Mouse (Mus musculus): ENCODE data around the gene Tnip3. TPM values are rescaled to one million over a fixed set of nuclear protein-coding genes. Genes with fewer than 3 reads are reported as not detected.

The Tnip3 gene
- polyA plus RNA-seq, 1 experiment from 2014 or later: 0.58 TPM

- Histone ChIP-seq H3K9ac (ENCODE audit: low read length) (no peak overlapping the region), H3K9me3 (ENCODE audit: control insufficient read depth, low read length) (no peaks in the 10 kb centered on the region), H3K4me2 (ENCODE audit: low read length) (no peak overlapping the region), H3K4me1 (ENCODE audit: control insufficient read depth in 2 of 2, insufficient read depth in 2 of 2, low read length in 2 of 2) (peaks cover 0 to 7% of the 10 kb centered on the region in 2 experiments; a peak in 1 of 4 replicates), H3K27me3 (ENCODE audit: control insufficient read depth, insufficient read depth, low read length) (no peaks in the 10 kb centered on the region), H3K36me3 (ENCODE audit: control insufficient read depth, insufficient read depth, low read length) (no peaks in the 10 kb centered on the region), H3K4me3 (ENCODE audit: control insufficient read depth in 1 of 2, insufficient read depth in 1 of 2, low read depth in 1 of 2, low read length in 2 of 2) (no peak overlapping the region), H3K27ac (replicated peaks in 1 of 2; ENCODE audit: control insufficient read depth in 1 of 2, insufficient read depth in 1 of 2, low read depth in 2 of 2, low read length in 2 of 2) (no peak overlapping the region)
- ATAC-seq (ENCODE audit: insufficient number of reproducible peaks, insufficient read depth, low FRiP score, low read depth): no peak
These were observed 96.1 kb downstream of the Tnip3 start for GRCm38 (mm10) chr6:65621260-65621659.

GRCm38 (mm10) chr6:65623016-65623715, 98.1 kb downstream of the Tnip3 start:
- Histone ChIP-seq H3K9me3 (ENCODE audit: control insufficient read depth, low read length) (no peaks in the 10 kb centered on the region), H3K27me3 (ENCODE audit: control insufficient read depth, insufficient read depth, low read length) (no peaks in the 10 kb centered on the region)
- ATAC-seq (ENCODE audit: insufficient number of reproducible peaks, insufficient read depth, low FRiP score, low read depth): no peak

GRCm38 (mm10) chr6:65630578-65630977, 105.5 kb downstream of the Tnip3 start:
- WGBS: 65% methylated on average over 2 of the region's 2 CpGs
- Histone ChIP-seq H3K36me3 (ENCODE audit: control insufficient read depth, insufficient read depth, low read length) (no peaks in the 10 kb centered on the region), H3K27ac (replicated peaks in 1 of 2; ENCODE audit: control insufficient read depth in 1 of 2, insufficient read depth in 1 of 2, low read depth in 2 of 2, low read length in 2 of 2) (no peak overlapping the region), H3K27me3 (ENCODE audit: control insufficient read depth, insufficient read depth, low read length) (no peaks in the 10 kb centered on the region), H3K9ac (ENCODE audit: low read length) (no peak overlapping the region), H3K4me1 (ENCODE audit: control insufficient read depth in 2 of 2, insufficient read depth in 2 of 2, low read length in 2 of 2) (no peaks in the 10 kb centered on the region), H3K4me2 (ENCODE audit: low read length) (no peak overlapping the region), H3K9me3 (ENCODE audit: control insufficient read depth, low read length) (no peaks in the 10 kb centered on the region), H3K4me3 (ENCODE audit: control insufficient read depth in 1 of 2, insufficient read depth in 1 of 2, low read depth in 1 of 2, low read length in 2 of 2) (no peak overlapping the region)
- ATAC-seq (ENCODE audit: insufficient number of reproducible peaks, insufficient read depth, low FRiP score, low read depth): no peak

More at GRCm38 (mm10) chr6:65623016-65623715, 98.1 kb downstream of the Tnip3 start:
- peaks cover 0 to 7% of the 10 kb centered on the region in 2 experiments; a peak in 1 of 4 replicates for H3K4me1 ChIP-seq (ENCODE audit: control insufficient read depth in 2 of 2, insufficient read depth in 2 of 2, low read length in 2 of 2)
- H3K9ac ChIP-seq (ENCODE audit: low read length): no peak overlapping the region
- WGBS: 74% methylated on average over 3 of the region's 3 CpGs
- no peak overlapping the region for H3K4me3 ChIP-seq (ENCODE audit: control insufficient read depth in 1 of 2, insufficient read depth in 1 of 2, low read depth in 1 of 2, low read length in 2 of 2)
- H3K27ac ChIP-seq (replicated peaks in 1 of 2; ENCODE audit: control insufficient read depth in 1 of 2, insufficient read depth in 1 of 2, low read depth in 2 of 2, low read length in 2 of 2): no peak overlapping the region
- no peak overlapping the region for H3K4me2 ChIP-seq (ENCODE audit: low read length)
- no peaks in the 10 kb centered on the region for H3K36me3 ChIP-seq (ENCODE audit: control insufficient read depth, insufficient read depth, low read length)

GRCm38 (mm10) chr6:65632184-65632583, 107.1 kb downstream of the Tnip3 start:
- Histone ChIP-seq H3K9me3 (ENCODE audit: control insufficient read depth, low read length) (no peaks in the 10 kb centered on the region), H3K9ac (ENCODE audit: low read length) (no peak overlapping the region), H3K4me3 (ENCODE audit: control insufficient read depth in 1 of 2, insufficient read depth in 1 of 2, low read depth in 1 of 2, low read length in 2 of 2) (no peak overlapping the region), H3K27me3 (ENCODE audit: control insufficient read depth, insufficient read depth, low read length) (no peaks in the 10 kb centered on the region), H3K36me3 (ENCODE audit: control insufficient read depth, insufficient read depth, low read length) (no peaks in the 10 kb centered on the region), H3K4me1 (ENCODE audit: control insufficient read depth in 2 of 2, insufficient read depth in 2 of 2, low read length in 2 of 2) (no peaks in the 10 kb centered on the region), H3K27ac (replicated peaks in 1 of 2; ENCODE audit: control insufficient read depth in 1 of 2, insufficient read depth in 1 of 2, low read depth in 2 of 2, low read length in 2 of 2) (no peak overlapping the region), H3K4me2 (ENCODE audit: low read length) (no peak overlapping the region)
- 62% methylated on average over 5 of the region's 5 CpGs for WGBS
- ATAC-seq (ENCODE audit: insufficient number of reproducible peaks, insufficient read depth, low FRiP score, low read depth): no peak

GRCm38 (mm10) chr6:65642431-65642830, 117.3 kb downstream of the Tnip3 start:
- peaks cover 10% of the 10 kb centered on the region for H3K9me3 ChIP-seq (ENCODE audit: control insufficient read depth, low read length)
- H3K36me3 ChIP-seq (ENCODE audit: control insufficient read depth, insufficient read depth, low read length): no peaks in the 10 kb centered on the region
- no peaks in the 10 kb centered on the region for H3K4me1 ChIP-seq (ENCODE audit: control insufficient read depth in 2 of 2, insufficient read depth in 2 of 2, low read length in 2 of 2)
- H3K9ac ChIP-seq (ENCODE audit: low read length): no peak overlapping the region
- no peak overlapping the region for H3K4me2 ChIP-seq (ENCODE audit: low read length)
- H3K4me3 ChIP-seq (ENCODE audit: control insufficient read depth in 1 of 2, insufficient read depth in 1 of 2, low read depth in 1 of 2, low read length in 2 of 2): no peak overlapping the region
- H3K27ac ChIP-seq (replicated peaks in 1 of 2; ENCODE audit: control insufficient read depth in 1 of 2, insufficient read depth in 1 of 2, low read depth in 2 of 2, low read length in 2 of 2): no peak overlapping the region
- ATAC-seq (ENCODE audit: insufficient number of reproducible peaks, insufficient read depth, low FRiP score, low read depth): no peak
- H3K27me3 ChIP-seq (ENCODE audit: control insufficient read depth, insufficient read depth, low read length): no peaks in the 10 kb centered on the region

GRCm38 (mm10) chr6:65644110-65644509, 119.0 kb downstream of the Tnip3 start:
- Histone ChIP-seq H3K27me3 (ENCODE audit: control insufficient read depth, insufficient read depth, low read length) (no peaks in the 10 kb centered on the region), H3K27ac (replicated peaks in 1 of 2; ENCODE audit: control insufficient read depth in 1 of 2, insufficient read depth in 1 of 2, low read depth in 2 of 2, low read length in 2 of 2) (no peak overlapping the region), H3K9me3 (ENCODE audit: control insufficient read depth, low read length) (peaks cover 3% of the 10 kb centered on the region), H3K4me1 (ENCODE audit: control insufficient read depth in 2 of 2, insufficient read depth in 2 of 2, low read length in 2 of 2) (no peaks in the 10 kb centered on the region), H3K4me2 (ENCODE audit: low read length) (no peak overlapping the region), H3K4me3 (ENCODE audit: control insufficient read depth in 1 of 2, insufficient read depth in 1 of 2, low read depth in 1 of 2, low read length in 2 of 2) (no peak overlapping the region), H3K36me3 (ENCODE audit: control insufficient read depth, insufficient read depth, low read length) (no peaks in the 10 kb centered on the region), H3K9ac (ENCODE audit: low read length) (no peak overlapping the region)
- no peak for ATAC-seq (ENCODE audit: insufficient number of reproducible peaks, insufficient read depth, low FRiP score, low read depth)
- WGBS: 69% methylated on average over 4 of the region's 4 CpGs

- no peak for ATAC-seq (ENCODE audit: insufficient number of reproducible peaks, insufficient read depth, low FRiP score, low read depth)
- WGBS: 65% methylated on average over 3 of the region's 3 CpGs
- Histone ChIP-seq H3K4me3 (ENCODE audit: control insufficient read depth in 1 of 2, insufficient read depth in 1 of 2, low read depth in 1 of 2, low read length in 2 of 2) (no peak overlapping the region), H3K9me3 (ENCODE audit: control insufficient read depth, low read length) (no peaks in the 10 kb centered on the region), H3K9ac (ENCODE audit: low read length) (no peak overlapping the region), H3K4me2 (ENCODE audit: low read length) (no peak overlapping the region), H3K4me1 (ENCODE audit: control insufficient read depth in 2 of 2, insufficient read depth in 2 of 2, low read length in 2 of 2) (no peaks in the 10 kb centered on the region), H3K36me3 (ENCODE audit: control insufficient read depth, insufficient read depth, low read length) (no peaks in the 10 kb centered on the region), H3K27me3 (ENCODE audit: control insufficient read depth, insufficient read depth, low read length) (no peaks in the 10 kb centered on the region), H3K27ac (replicated peaks in 1 of 2; ENCODE audit: control insufficient read depth in 1 of 2, insufficient read depth in 1 of 2, low read depth in 2 of 2, low read length in 2 of 2) (no peak overlapping the region)
These were observed 121.3 kb downstream of the Tnip3 start for GRCm38 (mm10) chr6:65646408-65646807.

- Histone ChIP-seq H3K9ac (ENCODE audit: low read length) (no peak overlapping the region), H3K9me3 (ENCODE audit: control insufficient read depth, low read length) (no peaks in the 10 kb centered on the region), H3K4me2 (ENCODE audit: low read length) (no peak overlapping the region), H3K4me1 (ENCODE audit: control insufficient read depth in 2 of 2, insufficient read depth in 2 of 2, low read length in 2 of 2) (no peaks in the 10 kb centered on the region), H3K36me3 (ENCODE audit: control insufficient read depth, insufficient read depth, low read length) (no peaks in the 10 kb centered on the region), H3K4me3 (ENCODE audit: control insufficient read depth in 1 of 2, insufficient read depth in 1 of 2, low read depth in 1 of 2, low read length in 2 of 2) (no peak overlapping the region), H3K27ac (replicated peaks in 1 of 2; ENCODE audit: control insufficient read depth in 1 of 2, insufficient read depth in 1 of 2, low read depth in 2 of 2, low read length in 2 of 2) (no peak overlapping the region), H3K27me3 (ENCODE audit: control insufficient read depth, insufficient read depth, low read length) (no peaks in the 10 kb centered on the region)
- no peak for ATAC-seq (ENCODE audit: insufficient number of reproducible peaks, insufficient read depth, low FRiP score, low read depth)
- WGBS: 81% methylated on average over 6 of the region's 6 CpGs
These were observed 122.6 kb downstream of the Tnip3 start for GRCm38 (mm10) chr6:65647731-65648130.
